Mouse (Mus musculus) c-Kit-positive CD71-negative TER-119-negative erythroid progenitor cells, embryonic 14.5 days (primary cell): ENCODE measurements around the gene Hs2st1.
A peak's percentile ranks its signal among the peaks of the same experiment; 100 is the strongest.

Experiments
- DNase-seq: peaks from one replicate; pipeline ENCODE4 v3.0.0-alpha.2; 2013; ENCODE audit warnings: low read depth

The Hs2st1 gene

DNA sequence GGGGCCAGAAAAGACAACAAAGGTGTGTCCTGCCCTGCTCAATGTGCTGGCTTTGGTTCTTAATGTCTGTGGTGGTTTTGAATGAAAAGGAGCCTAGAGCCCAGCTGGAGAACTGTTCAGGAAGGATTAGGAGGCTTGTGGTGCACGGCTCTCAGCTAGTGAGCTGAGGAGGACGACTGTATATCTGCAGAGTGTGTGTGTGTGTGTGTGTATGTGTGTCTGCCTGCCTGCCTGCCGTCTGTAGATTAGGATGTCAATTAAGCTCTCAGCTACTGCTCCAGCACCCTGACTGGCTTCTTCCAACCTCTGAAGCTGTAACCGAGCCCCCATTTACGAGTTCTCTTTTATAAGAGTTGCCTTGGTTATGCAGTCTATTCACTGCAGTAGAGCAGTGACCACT is 62.1 kb downstream of the Hs2st1 start:
- DNase-seq, result no peak

DNA sequence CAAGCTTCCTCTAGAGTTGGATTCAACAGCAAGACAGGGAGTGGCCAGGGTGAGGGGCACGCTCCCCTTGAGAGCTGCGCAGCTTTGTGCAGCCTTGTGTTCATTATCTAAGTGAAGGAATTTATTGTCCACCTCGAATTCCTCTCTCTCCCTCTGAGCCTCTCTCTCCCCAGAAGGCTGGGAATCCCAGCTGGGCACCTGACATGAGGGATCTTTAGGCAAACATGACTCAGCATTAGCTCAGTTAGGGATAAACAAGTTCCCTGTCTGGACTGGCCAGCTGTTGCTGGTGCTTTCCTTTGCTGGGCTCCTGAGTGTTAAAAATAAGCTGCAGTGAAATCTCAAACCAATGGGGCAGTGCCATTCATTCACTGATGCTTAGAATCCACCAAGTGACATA is 63.8 kb downstream of the Hs2st1 start:
- DNase-seq, result no peak

DNA sequence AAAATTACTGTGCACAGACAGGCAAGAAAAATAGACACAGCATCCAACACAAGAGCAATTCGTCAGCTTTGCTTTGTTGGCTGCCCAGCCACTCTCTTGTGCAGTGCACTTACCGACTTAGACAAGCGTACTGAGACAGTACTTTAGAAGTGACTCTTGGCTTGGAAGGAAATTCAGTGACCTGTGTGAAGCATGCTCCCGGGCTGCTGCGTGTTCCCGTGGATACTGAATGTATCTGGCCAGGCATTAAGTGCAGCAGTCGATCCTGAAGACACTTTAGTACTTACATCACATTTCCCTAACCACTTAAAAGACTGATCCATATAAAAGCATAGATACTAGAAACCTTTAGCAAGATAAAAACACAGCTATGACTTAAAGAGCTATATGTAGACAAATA is 68.1 kb downstream of the Hs2st1 start:
- DNase-seq, result no peak

- peak; percentile 7 for DNase-seq
Measured at GRCm38 (mm10) chr3:144496762-144497161, 73.2 kb downstream of the Hs2st1 start.

DNA sequence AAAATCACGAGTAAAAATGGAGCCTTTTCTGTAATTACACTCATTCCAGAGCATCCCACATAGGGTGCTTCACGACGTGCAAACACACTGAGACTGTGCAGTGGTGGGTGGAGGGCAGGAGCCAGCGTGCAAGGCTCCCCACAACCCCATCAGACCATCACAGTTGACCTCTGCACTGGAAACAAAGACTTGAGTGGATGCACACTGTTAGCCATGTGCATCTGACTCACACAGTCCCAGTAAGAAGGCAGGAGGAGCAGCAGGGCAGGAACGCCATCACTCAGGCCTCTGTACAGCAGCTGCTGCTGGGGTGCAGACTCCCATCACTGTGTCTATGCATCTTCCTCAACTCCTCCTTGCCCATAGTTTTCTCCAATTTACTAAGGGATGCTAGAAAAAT is 75.1 kb downstream of the Hs2st1 start:
- no peak for DNase-seq

DNA sequence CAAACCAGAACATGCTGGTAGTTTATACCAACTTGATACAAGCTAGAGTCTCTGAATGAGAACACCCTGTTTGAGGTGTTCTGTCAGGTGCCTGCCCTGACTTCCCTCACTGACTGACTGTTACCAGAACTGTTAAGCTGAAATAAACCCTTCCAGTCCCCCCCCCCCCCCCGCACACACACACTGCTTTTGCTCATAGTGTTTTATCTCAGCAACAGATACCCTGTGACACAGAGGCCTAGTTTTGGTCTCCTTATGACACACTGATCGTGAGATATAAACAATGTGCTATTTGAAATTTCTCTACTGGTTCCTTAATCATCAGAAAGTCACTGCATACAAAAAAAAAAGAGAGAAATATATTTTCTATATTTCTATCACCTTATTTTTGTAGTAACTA is 81.2 kb downstream of the Hs2st1 start:
- DNase-seq, result no peak

DNA sequence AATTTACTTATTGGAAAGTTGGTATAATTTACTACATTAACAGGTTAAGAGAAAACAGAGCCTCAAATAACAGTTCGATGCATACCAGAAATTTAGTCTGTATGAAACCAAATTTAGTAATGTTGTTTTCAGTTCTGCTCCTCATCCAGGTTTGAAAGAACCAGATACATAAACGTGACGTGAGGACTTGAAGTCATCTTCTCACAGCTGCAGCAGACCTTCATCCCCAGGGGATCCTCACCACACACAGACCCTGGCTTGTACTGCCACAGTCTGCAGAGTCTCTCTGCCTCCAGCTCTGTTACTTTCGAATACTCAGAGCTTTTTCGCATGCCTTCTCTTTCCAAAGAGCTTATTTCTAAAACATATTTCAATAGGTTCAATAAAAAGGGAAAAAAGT is 89.4 kb downstream of the Hs2st1 start:
- no peak for DNase-seq

- no peak for DNase-seq
Measured at GRCm38 (mm10) chr3:144478427-144478794, 91.6 kb downstream of the Hs2st1 start.

- no peak for DNase-seq
Measured at GRCm38 (mm10) chr3:144477707-144478426, 92.1 kb downstream of the Hs2st1 start.

GRCm38 (mm10) chr3:144475891-144476290 is 94.1 kb downstream of the Hs2st1 start:
- DNase-seq, result no peak

GRCm38 (mm10) chr3:144474726-144475125 is 95.3 kb downstream of the Hs2st1 start:
- no peak for DNase-seq

DNA sequence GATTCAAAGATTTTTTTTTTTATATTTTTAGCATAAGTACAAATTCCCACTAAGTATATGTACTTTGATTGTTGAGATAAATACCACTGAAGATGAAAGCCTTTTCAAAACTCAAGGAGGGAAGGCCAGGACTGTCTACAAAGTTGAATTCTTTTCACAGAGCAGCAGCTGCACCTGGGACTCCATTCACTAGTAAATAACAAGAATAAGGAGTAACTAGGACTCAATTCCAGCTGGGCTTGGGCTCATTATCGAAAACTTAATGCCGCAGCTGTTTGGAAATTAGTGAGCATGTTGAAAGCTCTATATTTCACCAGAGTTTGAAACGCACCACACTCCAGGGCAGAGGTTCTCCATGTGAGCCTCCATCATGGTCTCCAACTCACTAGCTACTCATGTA is 98.0 kb downstream of the Hs2st1 start:
- no peak for DNase-seq

DNA sequence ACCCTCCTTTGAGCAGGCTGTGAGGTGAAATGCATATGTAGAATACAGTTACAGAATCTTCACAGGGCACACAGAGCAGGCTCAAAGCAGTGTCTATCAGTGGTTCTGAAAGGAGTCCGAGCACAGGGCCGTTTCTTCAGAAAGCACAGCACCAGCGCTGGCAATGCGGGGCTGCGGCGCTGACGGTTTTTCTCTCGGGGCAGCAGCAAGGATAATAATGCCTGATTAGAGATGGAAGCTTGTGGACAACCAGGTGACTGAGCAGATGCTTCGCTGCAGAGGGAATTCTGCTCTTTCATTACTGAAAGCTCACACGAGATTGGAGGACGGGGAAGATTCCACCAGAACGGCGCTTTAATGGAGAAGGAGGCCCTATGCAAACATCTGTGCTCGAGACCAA is 99.1 kb downstream of the Hs2st1 start:
- no peak for DNase-seq

- peak; percentile 28 for DNase-seq
Measured at GRCm38 (mm10) chr3:144467521-144467920, 102.5 kb downstream of the Hs2st1 start.

DNA sequence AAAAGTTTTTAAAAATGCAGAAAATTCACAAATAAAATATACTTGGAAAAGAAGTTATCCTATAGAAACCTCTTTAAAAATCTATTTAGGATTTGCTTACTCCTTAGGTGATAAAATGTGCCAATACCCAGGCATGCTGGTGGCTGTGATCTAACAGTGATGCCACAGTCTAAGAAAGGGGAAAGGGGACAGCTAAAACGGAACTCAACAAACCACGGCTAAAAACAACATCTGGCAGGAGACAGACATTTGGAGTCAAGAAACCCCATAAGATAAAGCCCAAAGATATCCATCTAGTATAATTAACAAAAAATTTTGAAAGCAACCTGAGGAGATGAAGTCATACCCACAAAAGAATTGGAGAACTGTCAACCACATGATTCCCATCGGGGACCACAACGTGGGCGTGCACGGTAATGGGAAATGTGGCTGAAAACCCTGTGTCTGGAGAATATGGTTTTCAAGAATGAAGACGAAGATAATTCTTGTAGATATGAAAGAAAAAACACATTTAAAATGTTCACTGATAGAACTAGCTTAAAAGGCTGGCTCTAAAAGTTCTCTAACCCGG is 103.8 kb downstream of the Hs2st1 start:
- DNase-seq, result peak; percentile 13

GRCm38 (mm10) chr3:144462679-144463078 is 107.3 kb downstream of the Hs2st1 start:
- no peak for DNase-seq

DNA sequence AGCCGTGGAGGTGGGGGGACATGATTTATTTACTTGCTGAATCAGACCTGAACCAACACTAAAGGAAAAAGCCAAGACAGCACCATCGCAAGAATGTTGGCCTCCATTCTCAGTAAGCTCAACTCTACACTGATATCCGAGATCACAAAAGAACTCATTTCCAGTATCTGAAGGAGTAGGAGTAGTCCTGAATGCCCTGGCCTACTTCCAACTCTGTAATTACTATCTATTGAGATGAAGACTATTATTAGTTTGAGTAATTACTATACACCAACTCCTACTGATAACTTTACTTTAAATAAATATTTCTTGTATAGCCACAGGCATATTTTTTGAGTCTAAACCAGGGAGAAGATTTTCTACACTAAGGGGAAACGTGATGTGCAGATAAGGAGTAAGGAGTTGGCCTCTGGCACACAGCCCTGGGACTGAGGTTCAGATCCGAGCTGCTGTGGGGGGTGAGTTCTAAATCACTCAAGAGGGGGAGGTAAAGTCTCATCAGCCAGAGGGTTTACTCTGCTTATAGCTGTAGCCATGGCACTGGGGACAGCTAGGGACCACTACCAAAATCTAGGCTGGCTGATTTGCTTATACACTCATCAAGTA is 109.7 kb downstream of the Hs2st1 start:
- no peak for DNase-seq

- no peak for DNase-seq
Measured at GRCm38 (mm10) chr3:144459285-144459697, 110.7 kb downstream of the Hs2st1 start.

DNA sequence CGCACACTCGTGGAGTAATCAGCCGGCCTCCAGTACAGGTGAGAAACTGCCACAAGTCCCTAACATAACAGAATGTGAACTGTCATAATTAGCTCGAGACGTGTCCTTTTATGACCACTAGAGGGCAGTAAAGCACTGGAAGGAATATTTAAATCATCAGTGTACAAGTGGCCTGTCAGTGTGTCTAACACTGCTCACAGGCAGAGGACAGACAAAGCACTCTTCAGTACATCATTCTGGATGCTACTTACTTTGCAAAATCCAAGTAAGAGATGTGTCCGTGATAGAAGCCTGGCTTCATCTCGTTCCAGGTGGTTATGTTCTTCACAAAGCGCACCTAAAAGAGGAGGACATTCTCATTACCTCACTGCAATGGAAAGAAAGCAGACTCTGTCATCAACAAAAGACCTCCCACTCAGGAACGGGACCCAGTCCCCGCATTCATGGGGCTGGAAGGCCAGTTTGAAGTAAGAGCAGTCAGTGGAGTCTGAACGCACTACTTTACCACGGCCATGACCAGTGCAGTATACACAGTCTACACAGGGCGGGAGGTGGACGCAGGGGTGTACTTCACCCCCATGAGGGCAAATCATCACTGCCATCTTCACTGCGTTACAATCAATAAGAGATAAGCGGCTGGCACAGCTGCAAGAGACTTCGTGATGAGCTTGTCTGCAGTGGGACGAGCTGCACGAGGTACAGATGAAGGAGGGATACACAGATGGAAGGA is 116.1 kb downstream of the Hs2st1 start:
- peak; percentile 60 for DNase-seq

- no peak for DNase-seq
Measured at GRCm38 (mm10) chr3:144448977-144449376, 121.0 kb downstream of the Hs2st1 start.

- no peak for DNase-seq
Measured at GRCm38 (mm10) chr3:144447917-144448316, 122.1 kb downstream of the Hs2st1 start.

DNA sequence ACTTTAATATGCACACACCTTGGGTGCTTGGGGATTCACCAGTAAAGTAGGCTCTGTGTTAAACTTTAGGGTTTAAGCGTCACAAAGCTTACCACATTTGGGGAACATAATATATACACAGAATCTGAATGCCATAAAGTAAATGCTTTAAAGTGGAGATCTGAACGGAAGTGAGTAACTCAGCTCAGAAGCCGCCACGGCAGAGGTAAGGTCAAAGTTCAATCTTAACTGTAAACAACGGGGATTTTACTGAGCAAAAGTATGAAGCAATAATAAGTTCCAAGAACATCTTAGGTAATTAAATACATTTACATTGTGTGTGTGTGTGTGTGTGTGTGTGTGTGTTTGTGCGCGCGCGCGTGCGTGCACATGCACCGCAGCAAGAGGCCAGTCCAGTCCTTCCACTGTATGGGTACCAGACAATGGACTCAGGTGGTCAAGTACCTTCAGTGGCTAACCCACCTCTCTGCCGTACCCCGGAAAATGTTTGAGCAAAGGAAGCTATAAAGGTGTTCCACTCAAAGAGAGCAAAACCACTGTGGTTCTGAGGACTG is 123.8 kb downstream of the Hs2st1 start:
- no peak for DNase-seq
